Mouse (Mus musculus): ENCODE results near the gene Ccdc148. TPM values are rescaled to one million over a fixed set of nuclear protein-coding genes. Genes with fewer than 3 reads are reported as not detected.

Ccdc148 gene
- polyA plus RNA-seq, 1 experiment from 2014 or later = 0.75 TPM

DNA sequence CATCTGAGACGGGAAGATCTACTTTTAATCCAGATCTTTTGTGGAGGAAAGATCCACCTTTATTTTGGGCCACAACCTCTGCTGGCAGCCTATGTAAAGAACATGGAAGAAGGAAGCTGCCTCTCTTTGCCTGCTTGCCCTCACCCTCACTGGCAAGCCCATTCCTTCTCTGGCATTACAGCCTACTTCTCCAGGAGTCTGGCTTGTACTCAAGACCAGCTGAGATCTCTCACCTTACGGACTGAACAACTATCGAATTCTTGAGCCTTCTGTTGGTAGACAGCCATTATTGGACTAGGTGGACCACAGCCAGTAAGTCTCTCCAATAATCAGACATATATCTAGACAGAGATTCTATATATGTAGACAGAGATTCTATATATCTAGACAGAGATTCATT, 208.4 kb downstream of the Ccdc148 start:
- H3K4me2 ChIP-seq (ENCODE audit: low read depth, low read length) = no peak overlapping the region
- no peak for DNase-seq
- no peaks in the 10 kb centered on the region for H3K9me3 ChIP-seq (ENCODE audit: low read length)
- no peaks in the 10 kb centered on the region for H3K36me3 ChIP-seq (replicated peaks; ENCODE audit: insufficient read depth, low read length)
- no peak overlapping the region for H3K27ac ChIP-seq (ENCODE audit: low read depth)
- H3K4me3 ChIP-seq (ENCODE audit: low read depth, low read length) = no peak overlapping the region
- H3K27me3 ChIP-seq (ENCODE audit: insufficient read depth, low read length) = no peaks in the 10 kb centered on the region
- H3K4me1 ChIP-seq (ENCODE audit: insufficient read depth) = no peaks in the 10 kb centered on the region
- WGBS (ENCODE audit: insufficient replicate concordance) = 80% methylated on average over 3 of the region's 3 CpGs
- H3K9ac ChIP-seq (replicated peaks) = no peak overlapping the region
- TF ChIP-seq CTCF (IDR thresholded peaks at IDR 0.05; ENCODE audit: low read depth) (no peak), EP300 (IDR thresholded peaks at IDR 0.05; ENCODE audit: low read depth) (no peak)
- ATAC-seq = no peak

GRCm38 (mm10) chr2:58948796-58949195, 211.7 kb downstream of the Ccdc148 start:
- no peak for ATAC-seq
- Histone ChIP-seq H3K27ac (ENCODE audit: low read depth) (no peak overlapping the region), H3K9ac (replicated peaks) (no peak overlapping the region), H3K9me3 (ENCODE audit: low read length) (no peaks in the 10 kb centered on the region), H3K4me1 (ENCODE audit: insufficient read depth) (no peaks in the 10 kb centered on the region), H3K36me3 (replicated peaks; ENCODE audit: insufficient read depth, low read length) (no peaks in the 10 kb centered on the region), H3K27me3 (ENCODE audit: insufficient read depth, low read length) (no peaks in the 10 kb centered on the region), H3K4me3 (ENCODE audit: low read depth, low read length) (no peak overlapping the region), H3K4me2 (ENCODE audit: low read depth, low read length) (no peak overlapping the region)
- WGBS (ENCODE audit: insufficient replicate concordance) = 85% methylated on average over 7 of the region's 7 CpGs
- TF ChIP-seq EP300 (IDR thresholded peaks at IDR 0.05; ENCODE audit: low read depth) (no peak), CTCF (IDR thresholded peaks at IDR 0.05; ENCODE audit: low read depth) (no peak)
- DNase-seq = no peak

DNA sequence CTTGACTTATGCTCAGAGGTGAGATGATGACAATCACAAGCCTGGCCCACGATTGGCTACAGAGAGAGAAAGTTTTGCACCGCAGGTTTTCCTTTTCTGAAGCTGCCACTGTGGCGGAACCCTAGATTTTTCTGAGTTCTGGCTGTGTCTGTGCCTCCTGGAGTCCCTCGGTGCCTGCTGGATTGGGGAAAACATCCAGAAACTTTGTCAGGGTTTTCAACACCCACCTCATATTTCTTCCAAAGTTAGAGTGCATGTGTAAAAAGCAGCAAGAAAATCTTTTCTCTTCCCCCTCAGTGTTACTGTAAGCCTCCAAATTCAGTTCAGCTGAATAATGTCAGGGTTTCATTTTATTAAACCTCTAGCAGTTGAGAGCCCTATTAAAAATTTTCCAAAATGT, 219.1 kb downstream of the Ccdc148 start:
- no peaks in the 10 kb centered on the region for H3K36me3 ChIP-seq (replicated peaks; ENCODE audit: insufficient read depth, low read length)
- no peak overlapping the region for H3K4me3 ChIP-seq (ENCODE audit: low read depth, low read length)
- no peaks in the 10 kb centered on the region for H3K9me3 ChIP-seq (ENCODE audit: low read length)
- no peak for ATAC-seq
- WGBS (ENCODE audit: insufficient replicate concordance) = 75% methylated on average over 4 of the region's 4 CpGs
- no peak overlapping the region for H3K9ac ChIP-seq (replicated peaks)
- H3K27ac ChIP-seq (ENCODE audit: low read depth) = no peak overlapping the region
- no peak for DNase-seq
- H3K27me3 ChIP-seq (ENCODE audit: insufficient read depth, low read length) = no peaks in the 10 kb centered on the region
- H3K4me2 ChIP-seq (ENCODE audit: low read depth, low read length) = no peak overlapping the region
- TF ChIP-seq CTCF (IDR thresholded peaks at IDR 0.05; ENCODE audit: low read depth) = no peak
- no peak for TF ChIP-seq EP300 (IDR thresholded peaks at IDR 0.05; ENCODE audit: low read depth)
- H3K4me1 ChIP-seq (ENCODE audit: insufficient read depth) = no peaks in the 10 kb centered on the region

DNA sequence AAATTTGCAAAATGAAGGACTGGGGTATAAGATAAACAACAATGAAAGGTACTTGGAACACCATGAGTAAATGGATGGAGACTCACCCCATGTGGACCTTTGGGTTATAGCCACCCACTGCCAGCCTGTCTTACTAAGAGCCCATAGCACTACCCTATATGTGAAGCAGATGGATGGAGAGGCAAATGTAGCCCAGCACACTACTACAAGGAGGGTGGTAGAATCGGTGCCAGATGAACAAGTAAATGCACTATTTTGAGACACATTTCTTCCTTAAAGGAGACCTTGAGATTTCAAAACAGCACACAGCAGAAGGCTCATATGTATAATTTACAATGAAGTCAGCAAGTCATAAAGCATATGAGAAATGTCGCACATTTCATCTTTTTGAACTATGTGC, 234.9 kb downstream of the Ccdc148 start:
- no peaks in the 10 kb centered on the region for H3K36me3 ChIP-seq (replicated peaks; ENCODE audit: insufficient read depth, low read length)
- ATAC-seq (no peak), DNase-seq (no peak)
- no peaks in the 10 kb centered on the region for H3K27me3 ChIP-seq (ENCODE audit: insufficient read depth, low read length)
- H3K27ac ChIP-seq (ENCODE audit: low read depth) = no peak overlapping the region
- no peak overlapping the region for H3K4me3 ChIP-seq (ENCODE audit: low read depth, low read length)
- H3K9me3 ChIP-seq (ENCODE audit: low read length) = no peaks in the 10 kb centered on the region
- H3K9ac ChIP-seq (replicated peaks) = no peak overlapping the region
- H3K4me1 ChIP-seq (ENCODE audit: insufficient read depth) = no peaks in the 10 kb centered on the region
- H3K4me2 ChIP-seq (ENCODE audit: low read depth, low read length) = no peak overlapping the region
- 90% methylated on average over 2 of the region's 2 CpGs for WGBS (ENCODE audit: insufficient replicate concordance)
- no peak for TF ChIP-seq CTCF (IDR thresholded peaks at IDR 0.05; ENCODE audit: low read depth)
- TF ChIP-seq EP300 (IDR thresholded peaks at IDR 0.05; ENCODE audit: low read depth) = no peak

- TF ChIP-seq CTCF (IDR thresholded peaks at IDR 0.05; ENCODE audit: low read depth) = no peak
- TF ChIP-seq EP300 (IDR thresholded peaks at IDR 0.05; ENCODE audit: low read depth) = no peak
- no peak overlapping the region for H3K9ac ChIP-seq (replicated peaks)
- H3K4me2 ChIP-seq (ENCODE audit: low read depth, low read length) = no peak overlapping the region
- H3K36me3 ChIP-seq (replicated peaks; ENCODE audit: insufficient read depth, low read length) = no peaks in the 10 kb centered on the region
- H3K27me3 ChIP-seq (ENCODE audit: insufficient read depth, low read length) = no peaks in the 10 kb centered on the region
- H3K27ac ChIP-seq (ENCODE audit: low read depth) = no peak overlapping the region
- WGBS (ENCODE audit: insufficient replicate concordance) = 65% methylated on average over 4 of the region's 4 CpGs
- H3K4me3 ChIP-seq (ENCODE audit: low read depth, low read length) = no peak overlapping the region
- H3K9me3 ChIP-seq (ENCODE audit: low read length) = no peaks in the 10 kb centered on the region
- no peak for DNase-seq
- no peak for ATAC-seq
- H3K4me1 ChIP-seq (ENCODE audit: insufficient read depth) = no peaks in the 10 kb centered on the region
Observed at GRCm38 (mm10) chr2:58918351-58918750, 242.1 kb downstream of the Ccdc148 start.

GRCm38 (mm10) chr2:58912339-58912738, 248.1 kb downstream of the Ccdc148 start:
- no peaks in the 10 kb centered on the region for H3K27me3 ChIP-seq (ENCODE audit: insufficient read depth, low read length)
- DNase-seq (no peak), ATAC-seq (no peak)
- WGBS (ENCODE audit: insufficient replicate concordance) = 89% methylated on average over 9 of the region's 9 CpGs
- no peak overlapping the region for H3K9ac ChIP-seq (replicated peaks)
- no peak overlapping the region for H3K4me2 ChIP-seq (ENCODE audit: low read depth, low read length)
- H3K4me1 ChIP-seq (ENCODE audit: insufficient read depth) = no peaks in the 10 kb centered on the region
- TF ChIP-seq CTCF (IDR thresholded peaks at IDR 0.05; ENCODE audit: low read depth) = no peak
- TF ChIP-seq EP300 (IDR thresholded peaks at IDR 0.05; ENCODE audit: low read depth) = no peak
- H3K36me3 ChIP-seq (replicated peaks; ENCODE audit: insufficient read depth, low read length) = no peaks in the 10 kb centered on the region
- H3K27ac ChIP-seq (ENCODE audit: low read depth) = no peak overlapping the region
- no peaks in the 10 kb centered on the region for H3K9me3 ChIP-seq (ENCODE audit: low read length)
- no peak overlapping the region for H3K4me3 ChIP-seq (ENCODE audit: low read depth, low read length)

All from liver, postnatal 0 days (tissue).